Comparison of ENCODE assay signal across 8 mouse cellular contexts in genomic region chr1:128472022-128472712, GRCm38 (mm10). TPM values are rescaled to one million over a fixed set of nuclear protein-coding genes. Genes with fewer than 3 reads are reported as not detected.
A peak's percentile ranks its signal among the peaks of the same experiment; 100 is the strongest.
DNase-seq lines count a peak whose midpoint lies in the region; ATAC-seq and TF ChIP-seq lines count a peak whose summit lies in the region.

No protein-coding gene starts in this region.

- H3K27me3 ChIP-seq in C2C12 (ENCODE audit: control insufficient read depth, insufficient read depth, insufficient read length): no peaks in the 10 kb centered on the region
- H3K27me3 ChIP-seq in forebrain, embryonic 14.5 days (replicated peaks; ENCODE audit: control insufficient read depth, insufficient read depth, low read length): no peaks in the 10 kb centered on the region
- no peaks in the 10 kb centered on the region for H3K27me3 ChIP-seq in heart, postnatal 0 days (ENCODE audit: control insufficient read depth, insufficient read depth, low read length)
- H3K27me3 ChIP-seq in liver, embryonic 15.5 days: peaks cover 18% of the 10 kb centered on the region

- no peaks in the 10 kb centered on the region for H3K9me3 ChIP-seq in forebrain, embryonic 14.5 days (replicated peaks; ENCODE audit: control insufficient read depth, low read length)
- no peaks in the 10 kb centered on the region for H3K9me3 ChIP-seq in heart, postnatal 0 days (replicated peaks; ENCODE audit: control insufficient read depth, low read length)
- no peaks in the 10 kb centered on the region for H3K9me3 ChIP-seq in liver, embryonic 15.5 days (replicated peaks)

- no peaks in the 10 kb centered on the region for H3K79me3 ChIP-seq in C2C12 (ENCODE audit: low read depth)

- ATAC-seq in forebrain, embryonic 14.5 days: peak; percentile 92
- ATAC-seq in heart, postnatal 0 days (ENCODE audit: insufficient read depth, low read depth): peak; percentile 75
- no peak for ATAC-seq in liver, embryonic 15.5 days (ENCODE audit: insufficient read depth)
- ATAC-seq in inflammation-experienced regulatory T-cells, adult 6 months: no peak

- H3K36me3 ChIP-seq in C2C12 (ENCODE audit: control insufficient read depth, insufficient read depth): no peaks in the 10 kb centered on the region
- H3K36me3 ChIP-seq in forebrain, embryonic 14.5 days (ENCODE audit: control insufficient read depth, insufficient read depth, low read length): no peaks in the 10 kb centered on the region
- H3K36me3 ChIP-seq in heart, postnatal 0 days (replicated peaks; ENCODE audit: control insufficient read depth, insufficient read depth, low read length): no peaks in the 10 kb centered on the region
- no peaks in the 10 kb centered on the region for H3K36me3 ChIP-seq in liver, embryonic 15.5 days (replicated peaks)

- WGBS in forebrain, embryonic 14.5 days: 1% methylated on average over 20 of the region's 20 CpGs
- WGBS in heart, postnatal 0 days: 4% methylated on average over 20 of the region's 20 CpGs
- 7% methylated on average over 20 of the region's 20 CpGs for WGBS in liver, embryonic 15.5 days (ENCODE audit: insufficient replicate concordance)
- 5% methylated on average over 20 of the region's 20 CpGs for WGBS in olfactory bulb, adult 2 months

- H3K4me3 ChIP-seq in C2C12 (ENCODE audit: insufficient read depth, poor library complexity, severe bottlenecking): no peak overlapping the region
- H3K4me3 ChIP-seq in brown adipose tissue, adult 24 weeks (ENCODE audit: insufficient read depth, low read depth, low read length): peak overlapping the region; percentile 16; the same call in 1 of the 2 replicates
- peak overlapping the region; percentile 26 for H3K4me3 ChIP-seq in forebrain, embryonic 14.5 days (ENCODE audit: low read depth, low read length)
- peak overlapping the region; percentile 22 for H3K4me3 ChIP-seq in heart, postnatal 0 days (ENCODE audit: low read depth, low read length)
- H3K4me3 ChIP-seq in liver, embryonic 15.5 days (replicated peaks): no peak overlapping the region
- peak overlapping the region; percentile 30 for H3K4me3 ChIP-seq in olfactory bulb, adult 2 months (ENCODE audit: insufficient read depth, low read depth, low read length)

- H3K27ac ChIP-seq in brown adipose tissue, adult 24 weeks (replicated peaks; ENCODE audit: low read depth, low read length): peak overlapping the region; percentile 54
- H3K27ac ChIP-seq in forebrain, embryonic 14.5 days (ENCODE audit: low read depth, low read length): peak overlapping the region; percentile 81
- no peak overlapping the region for H3K27ac ChIP-seq in heart, postnatal 0 days (ENCODE audit: low read depth)
- H3K27ac ChIP-seq in liver, embryonic 15.5 days (replicated peaks): no peak overlapping the region
- no peak overlapping the region for H3K27ac ChIP-seq in olfactory bulb, adult 2 months (ENCODE audit: insufficient read depth, low read depth, low read length)

- peaks cover 5% of the 10 kb centered on the region; the same call in 1 of the 2 replicates for H3K4me1 ChIP-seq in brown adipose tissue, adult 24 weeks (ENCODE audit: control insufficient read depth, insufficient read depth, insufficient read length, low read length)
- H3K4me1 ChIP-seq in forebrain, embryonic 14.5 days (ENCODE audit: control insufficient read depth, insufficient read depth, low read length): peaks cover 17% of the 10 kb centered on the region
- peaks cover 6% of the 10 kb centered on the region for H3K4me1 ChIP-seq in heart, postnatal 0 days (ENCODE audit: control insufficient read depth, insufficient read depth)
- H3K4me1 ChIP-seq in liver, embryonic 15.5 days (replicated peaks): no peaks in the 10 kb centered on the region; the same call in 1 of the 2 replicates
- peaks cover 10% of the 10 kb centered on the region for H3K4me1 ChIP-seq in olfactory bulb, adult 2 months (ENCODE audit: control insufficient read depth, insufficient read depth, low read length)

- peak overlapping the region; percentile 57 for H3K4me2 ChIP-seq in forebrain, embryonic 14.5 days (ENCODE audit: low read length)
- peak overlapping the region; percentile 54 for H3K4me2 ChIP-seq in heart, postnatal 0 days (ENCODE audit: low read depth, low read length)
- peak overlapping the region; percentile 33 for H3K4me2 ChIP-seq in liver, embryonic 15.5 days

- H3K9ac ChIP-seq in forebrain, embryonic 14.5 days (ENCODE audit: low read length): peak overlapping the region; percentile 56
- H3K9ac ChIP-seq in heart, postnatal 0 days (replicated peaks; ENCODE audit: low read depth, low read length): no peak overlapping the region
- H3K9ac ChIP-seq in liver, embryonic 15.5 days: no peak overlapping the region

- peak; percentile 94 for DNase-seq in forebrain, embryonic 14.5 days (ENCODE audit: low spot score)
- peak; percentile 61 for DNase-seq in heart, postnatal 0 days (ENCODE audit: low spot score)
- peak; percentile 23 to 60 for DNase-seq in kidney, postnatal 36 days

- TF ChIP-seq POLR2A in olfactory bulb, adult 2 months (IDR thresholded peaks at IDR 0.05; ENCODE audit: insufficient read depth, low read depth, low read length): 0 out of 2 replicates have a peak, but pooled peaks have one; percentile 10

- TF ChIP-seq EP300 in heart, postnatal 0 days (IDR thresholded peaks at IDR 0.05; ENCODE audit: low read depth): no peak

- no peaks in the 10 kb centered on the region for H3K79me2 ChIP-seq in C2C12 (ENCODE audit: control insufficient read depth, insufficient read depth)

- peak overlapping the region; percentile 1 for H3ac ChIP-seq in C2C12 (ENCODE audit: control insufficient read depth, insufficient read length, low read depth)

- no peak for TF ChIP-seq CTCF in C2C12 (IDR thresholded peaks at IDR 0.05; ENCODE audit: control insufficient read depth, insufficient read depth, insufficient read length)
- no peak for TF ChIP-seq CTCF in heart, postnatal 0 days (IDR thresholded peaks at IDR 0.05; ENCODE audit: low read depth)
- no peak for TF ChIP-seq CTCF in olfactory bulb, adult 2 months (IDR thresholded peaks at IDR 0.05; ENCODE audit: insufficient read depth, low read depth, low read length)

TF ChIP-seq in C2C12, 6 proteins besides CTCF, POLR2A, EP300 and RAD21:
- TF ChIP-seq FOSL1 (IDR thresholded peaks at IDR 0.05; ENCODE audit: insufficient read depth, low read length, poor library complexity, severe bottlenecking) (peak; percentile 4), MYOD1 (IDR thresholded peaks at IDR 0.05; ENCODE audit: control insufficient read depth, insufficient read length, low read depth) (peak; percentile 70), MYOG (IDR thresholded peaks at IDR 0.05; ENCODE audit: control insufficient read depth, extremely low read depth, insufficient read length) (no peak), MAX (IDR thresholded peaks at IDR 0.05) (peak; percentile 26)

RNA-seq across cellular contexts. Expression of gene Dars, which starts 55.0 kb away (rescaled TPM):
- polyA plus RNA-seq in C2C12 (2012; fragmentation: generic; extraction: Trizol): 52.3 TPM
- 70.1 and 74.0 TPM in 2 replicates for polyA plus RNA-seq in brown adipose tissue, adult 24 weeks (2012; ENCODE audit: insufficient read depth, insufficient read length, missing spikeins)
- 105 and 111 TPM in 2 replicates for polyA plus RNA-seq in forebrain, embryonic 14.5 days (2014; fragmentation: Nextera tagmentation; extraction: Ambion mirVana)
- 42.6 and 60.7 TPM in 2 replicates for total RNA-seq in heart, postnatal 0 days (2014; rRNA removed; ENCODE audit: low replicate concordance)
- 74.7 and 76.6 TPM in 2 replicates for polyA plus RNA-seq in heart, postnatal 0 days (2015; fragmentation: Nextera tagmentation; extraction: Ambion mirVana)
- 89.5 and 96.3 TPM in 2 replicates for polyA plus RNA-seq in liver, embryonic 15.5 days (2015; fragmentation: Nextera tagmentation; extraction: Ambion mirVana)
- polyA plus RNA-seq in olfactory bulb, adult 2 months (2012; ENCODE audit: insufficient read depth, insufficient read length, low replicate concordance, missing spikeins): not detected in 2 replicates
- polyA plus RNA-seq in inflammation-experienced regulatory T-cells, adult 6 months (2017; shearing (Covaris generic)): 100 to 1,000 TPM; 149 to 161 (median 153) TPM

Comparison
In these comparisons a context has a peak if more than half of its experiments do, and no peak if none do; other contexts are left out.
1. H3K4me3 ChIP-seq: peak in brown adipose tissue, adult 24 weeks (single experiment), forebrain, embryonic 14.5 days (single experiment), heart, postnatal 0 days (single experiment) and olfactory bulb, adult 2 months (single experiment); none in C2C12 (single experiment) and liver, embryonic 15.5 days (single experiment).
2. H3K27ac ChIP-seq: peak in brown adipose tissue, adult 24 weeks (single experiment) and forebrain, embryonic 14.5 days (single experiment); none in heart, postnatal 0 days (single experiment), liver, embryonic 15.5 days (single experiment) and olfactory bulb, adult 2 months (single experiment).
3. ATAC-seq: peak in forebrain, embryonic 14.5 days (single experiment) and heart, postnatal 0 days (single experiment); none in liver, embryonic 15.5 days (single experiment) and inflammation-experienced regulatory T-cells, adult 6 months (single experiment).
4. DNase-seq: peak in every context shown above with its lines; median percentile 94 in forebrain, embryonic 14.5 days; 61 in heart, postnatal 0 days; 42 in kidney, postnatal 36 days.
5. Peak in every context shown above with its lines, with median percentiles within 50 percentile points of each other: H3K4me2 ChIP-seq.